Mouse (Mus musculus) embryonic facial prominence, embryonic 13.5 days (tissue): ENCODE measurements at regions not wholly inside any gene's neighbourhood (a gene's known extent, or its start where the extent isn't known, plus 50 kb on each side); places are given as distances from the start of the nearest gene placed in this dataset.

Experiments
- ATAC-seq: fragments of 200-750 bp; cut with Nextera tagmentation; 2 replicates; pipeline ENCODE4 v1.8.0; 2017; ENCODE audit warnings: low read depth; ENCODE audit not compliant: insufficient number of reproducible peaks, insufficient read depth, low FRiP score, low TSS enrichment
- H3K27ac ChIP-seq: fragments of 300-500 bp; sonication (generic); 2 replicates; pipeline ENCODE4 v1.5.1; 2015; ENCODE audit warnings: moderate library complexity, mild to moderate bottlenecking, inconsistent platforms
- H3K27me3 ChIP-seq: fragments of 300-500 bp; sonication (generic); 2 replicates; pipeline ENCODE4 v1.6.1; 2015; ENCODE audit warnings: mild to moderate bottlenecking, inconsistent platforms
- H3K36me3 ChIP-seq: fragments of 300-500 bp; sonication (generic); 2 replicates; pipeline ENCODE4 v1.6.1; 2015; ENCODE audit warnings: mild to moderate bottlenecking, inconsistent platforms
- H3K4me1 ChIP-seq: fragments of 300-500 bp; sonication (generic); 2 replicates; pipeline ENCODE4 v1.6.1; 2015; ENCODE audit warnings: inconsistent platforms
- H3K4me2 ChIP-seq: fragments of 300-500 bp; sonication (generic); 2 replicates; pipeline ENCODE4 v1.6.1; 2015; ENCODE audit warnings: moderate library complexity, mild to moderate bottlenecking, inconsistent platforms
- H3K4me3 ChIP-seq: fragments of 300-500 bp; sonication (generic); 2 replicates; pipeline ENCODE4 v1.5.1; 2015; ENCODE audit warnings: mild to moderate bottlenecking, inconsistent platforms
- H3K9ac ChIP-seq: fragments of 300-500 bp; sonication (generic); 2 replicates; pipeline ENCODE4 v1.6.1; 2015; ENCODE audit warnings: mild to moderate bottlenecking, inconsistent platforms
- H3K9me3 ChIP-seq: fragments of 300-500 bp; sonication (generic); 2 replicates; pipeline ENCODE4 v1.6.1; 2016; ENCODE audit warnings: inconsistent platforms
- WGBS: fragments of 180-500 bp; shearing (Covaris S2); methylation state at CpG from one replicate; pipeline ENCODE4 v1.1.7; 2015; ENCODE audit warnings: mixed read lengths; 5-methylcytosine and 5-hydroxymethylcytosine counted together

DNA sequence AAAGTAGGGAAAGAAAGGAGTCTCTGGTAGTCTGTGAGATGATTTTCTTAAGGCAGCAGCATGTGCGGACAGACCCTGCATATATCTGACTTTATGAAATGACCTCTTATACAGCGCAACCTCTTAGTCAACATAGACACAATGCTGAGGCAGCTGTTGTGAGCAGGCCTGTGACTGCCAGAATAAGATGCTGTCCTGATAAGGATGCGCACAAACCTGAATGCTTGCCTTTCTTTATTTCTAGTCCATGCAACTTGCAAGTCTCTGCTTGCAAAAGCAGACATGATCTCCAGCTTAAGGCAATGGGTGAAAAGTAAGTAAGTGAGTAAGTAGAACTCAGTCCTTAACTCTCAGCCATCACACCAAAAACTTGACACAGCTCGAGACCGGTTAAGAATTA lies 92.0 kb upstream of the Cblb start:
- Histone ChIP-seq H3K4me2 (no peak overlapping the region), H3K4me3 (no peak overlapping the region), H3K9ac (no peak overlapping the region), H3K27me3 (no peaks in the 10 kb centered on the region), H3K27ac (no peak overlapping the region), H3K36me3 (no peaks in the 10 kb centered on the region), H3K4me1 (no peaks in the 10 kb centered on the region), H3K9me3 (no peaks in the 10 kb centered on the region)
- ATAC-seq, result no peak
- WGBS, result 76% methylated on average over 5 of the region's 5 CpGs

DNA sequence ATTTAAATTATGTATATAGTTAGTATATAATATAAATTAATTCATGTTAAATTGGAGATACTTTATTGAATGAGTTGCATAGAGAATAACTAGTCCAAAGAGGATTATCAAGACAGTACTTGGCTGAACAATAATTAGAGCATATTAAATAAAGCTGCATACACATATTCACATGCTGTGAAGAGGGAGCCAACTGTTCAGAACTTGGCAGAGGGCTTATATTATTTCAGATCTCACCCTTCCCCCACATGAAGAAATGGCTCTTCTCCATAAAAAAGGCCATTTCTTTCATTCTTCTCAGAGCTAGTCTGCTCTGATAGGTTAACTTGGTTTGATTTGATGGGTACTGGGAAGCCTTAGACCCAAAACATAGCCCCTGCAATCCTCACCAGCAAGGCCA lies 90.5 kb upstream of the Cblb start:
- Histone ChIP-seq H3K4me2 (no peak overlapping the region), H3K9ac (no peak overlapping the region), H3K36me3 (no peaks in the 10 kb centered on the region), H3K27ac (no peak overlapping the region), H3K4me3 (no peak overlapping the region), H3K4me1 (no peaks in the 10 kb centered on the region), H3K9me3 (no peaks in the 10 kb centered on the region), H3K27me3 (no peaks in the 10 kb centered on the region)
- ATAC-seq, result no peak

DNA sequence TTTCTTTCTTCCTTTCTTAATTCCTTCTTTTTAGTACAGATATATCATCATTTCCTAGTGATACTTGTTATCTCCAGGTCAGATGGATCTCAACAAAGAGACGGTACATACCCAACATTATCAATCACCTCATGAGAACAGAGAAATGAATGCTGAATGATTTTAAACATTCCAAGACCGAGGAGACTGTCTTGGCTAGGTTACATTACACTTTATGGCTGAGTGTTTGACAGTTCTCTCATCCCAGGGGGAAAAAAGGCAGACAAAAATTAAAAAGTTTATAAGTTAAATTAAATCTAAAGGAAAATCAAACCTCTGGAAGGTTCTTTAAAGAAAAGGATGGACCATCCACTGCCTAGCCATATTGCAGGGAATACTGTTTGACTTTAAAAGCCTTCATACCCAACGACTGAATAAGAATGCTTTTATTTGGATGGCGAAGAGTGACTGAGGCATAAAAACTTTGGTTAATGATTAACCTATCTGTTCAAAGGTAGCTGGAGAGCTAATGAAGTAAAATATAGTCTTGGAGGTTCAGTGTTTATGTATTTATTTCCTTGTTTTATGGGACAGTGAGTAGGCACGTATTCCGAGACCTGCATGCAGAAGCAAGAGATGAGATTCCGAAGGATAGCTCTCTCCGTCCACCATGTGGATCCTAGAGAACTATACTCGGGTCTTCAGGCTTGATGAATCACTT lies 88.4 kb upstream of the Cblb start:
- Histone ChIP-seq H3K27ac (no peak overlapping the region), H3K4me1 (no peaks in the 10 kb centered on the region), H3K9me3 (no peaks in the 10 kb centered on the region), H3K9ac (no peak overlapping the region), H3K4me3 (no peak overlapping the region), H3K27me3 (no peaks in the 10 kb centered on the region), H3K36me3 (no peaks in the 10 kb centered on the region), H3K4me2 (no peak overlapping the region)
- WGBS, result 87% methylated on average over 9 of the region's 9 CpGs
- no peak for ATAC-seq

DNA sequence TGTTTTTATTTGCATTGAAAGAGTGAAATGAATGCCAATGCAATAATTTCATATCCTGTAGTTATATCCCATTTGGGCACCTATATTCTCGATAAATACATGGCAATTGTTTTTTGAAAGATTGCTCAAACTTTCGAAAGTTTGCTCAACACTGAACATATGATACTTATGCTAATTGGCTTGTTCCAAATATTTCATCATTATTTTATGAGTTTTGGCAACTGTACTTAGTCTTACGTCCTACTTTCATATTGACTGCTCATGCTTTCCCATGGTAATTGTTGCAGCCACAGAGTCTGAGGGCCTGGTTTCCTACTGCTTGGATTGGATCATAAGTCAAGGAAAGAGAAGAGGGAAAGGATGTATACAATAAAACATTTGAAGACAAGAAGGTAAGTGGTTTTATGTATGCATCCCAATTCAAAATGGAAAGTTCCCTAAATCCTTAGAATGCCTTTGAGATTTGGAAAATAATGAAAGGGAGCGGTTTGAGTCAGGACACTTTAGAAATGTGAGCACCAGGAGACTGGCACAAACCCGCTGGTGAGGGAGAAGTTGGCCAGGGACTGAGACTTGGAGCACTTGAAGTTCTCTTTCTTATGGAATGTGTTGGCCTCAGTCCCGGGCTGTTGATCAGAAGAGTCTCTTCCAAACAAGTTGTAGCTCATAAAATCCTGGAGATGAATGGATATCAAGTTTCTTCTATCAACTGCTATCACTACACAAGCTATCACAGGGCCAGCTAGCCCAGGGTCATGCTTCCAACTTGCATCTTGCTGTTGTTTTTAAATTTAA lies 63.8 kb upstream of the Cblb start:
- Histone ChIP-seq H3K4me1 (no peaks in the 10 kb centered on the region), H3K4me2 (no peak overlapping the region), H3K27me3 (no peaks in the 10 kb centered on the region), H3K4me3 (no peak overlapping the region), H3K9ac (no peak overlapping the region), H3K36me3 (no peaks in the 10 kb centered on the region), H3K9me3 (0 out of 2 replicates have a peak, but pooled peaks cover 6% of the 10 kb centered on the region), H3K27ac (no peak overlapping the region)
- no peak for ATAC-seq
- WGBS, result 77% methylated on average over 6 of the region's 6 CpGs
